Mouse (Mus musculus) spleen, embryonic (tissue): ENCODE results near the gene Ap2b1.
"Not testable (repeated sequence)": the region's sequence is repeated elsewhere in the genome, so short reads cannot be mapped to it uniquely, and the experiment has no call there.

Experiments
- CTCF ChIA-PET: fragments of 350-600 bp; sonication (Branson Sonifier 250); formaldehyde crosslinking; loops from one replicate; lab custom pipeline; 2022; lab: Charles Lee

Gene Ap2b1

GRCm38 (mm10) chr11:83299724-83300123 lies 900 bp downstream of the Ap2b1 start:
- CTCF ChIA-PET, result no interaction called here

- CTCF ChIA-PET, result interaction anchor here (1.1 kb wide), 1 partner anchor 8 kb away, joined by 3 read pairs; no protein-coding TSS in a partner anchor
Measured at GRCm38 (mm10) chr11:83301431-83301831, 2.6 kb downstream of the Ap2b1 start.

- CTCF ChIA-PET, result interaction anchor here (1.1 kb wide), 1 partner anchor 9 kb away, joined by 3 read pairs; no protein-coding TSS in a partner anchor
Measured at GRCm38 (mm10) chr11:83302124-83302523, 3.3 kb downstream of the Ap2b1 start.

DNA sequence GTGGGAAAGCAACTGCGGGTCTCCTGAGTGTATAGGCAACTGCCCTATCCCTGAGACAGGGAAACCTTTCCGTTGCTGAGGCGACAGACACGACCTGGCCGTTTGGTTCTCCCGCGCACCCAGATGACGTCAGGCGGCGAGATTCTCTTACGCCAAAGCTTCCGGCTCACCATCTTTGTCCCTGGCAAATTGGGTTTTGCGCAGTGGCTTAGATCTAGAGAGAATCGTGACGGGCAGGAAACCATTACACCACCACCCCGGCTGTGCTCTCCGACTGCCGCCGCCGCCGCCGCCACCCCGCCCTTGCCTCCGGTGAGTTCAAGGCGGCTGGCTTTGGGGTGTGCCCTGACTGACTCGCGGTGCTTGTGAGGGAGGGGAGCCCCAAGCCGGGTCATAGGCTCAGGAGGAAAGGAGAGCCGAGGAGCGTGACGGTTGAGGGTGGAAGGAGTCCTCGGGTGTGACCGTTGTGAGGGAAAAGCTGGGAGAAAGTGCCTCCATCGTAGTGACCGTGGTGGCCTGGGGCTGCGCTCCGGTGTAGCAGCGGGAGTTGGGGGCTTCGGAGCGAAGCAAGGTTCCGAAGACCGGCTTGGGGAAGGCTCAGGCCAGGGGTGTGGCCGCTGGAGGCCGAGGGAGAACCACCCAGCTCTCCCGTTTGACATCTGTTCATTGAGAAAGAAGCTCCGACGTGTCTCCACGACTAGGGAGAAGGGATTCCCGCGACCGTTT lies 3.9 kb downstream of the Ap2b1 start, which contains the start of gene Pex12:
TSS of gene Pex12 (minus strand) at position 61 of the 726 bp plus-strand sequence.
- CTCF ChIA-PET, result interaction anchor here (0.6 to 1.1 kb wide), 2 partner anchors 9 to 397 kb away, joined by 3 read pairs; no protein-coding TSS in a partner anchor

DNA sequence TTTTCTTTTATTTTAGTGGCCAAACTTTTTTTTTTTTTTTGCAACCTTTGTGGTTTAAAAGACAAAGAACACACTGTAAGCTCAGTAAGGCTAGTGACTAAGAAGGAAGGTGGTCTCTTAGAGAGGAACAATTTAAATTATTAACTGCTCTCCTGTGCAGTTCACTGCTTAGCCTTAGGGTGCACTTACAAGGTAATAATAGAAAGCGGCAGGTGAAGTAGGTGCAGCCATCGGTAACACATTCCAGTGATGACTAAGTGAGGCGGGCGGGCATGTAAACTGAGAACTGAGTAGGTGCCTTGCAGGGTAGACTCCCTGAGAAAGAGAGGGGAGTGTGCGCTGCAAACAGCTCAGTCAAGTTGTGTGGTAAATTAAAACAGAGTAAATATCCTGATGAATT lies 4.9 kb downstream of the Ap2b1 start:
- CTCF ChIA-PET, result no interaction called here

DNA sequence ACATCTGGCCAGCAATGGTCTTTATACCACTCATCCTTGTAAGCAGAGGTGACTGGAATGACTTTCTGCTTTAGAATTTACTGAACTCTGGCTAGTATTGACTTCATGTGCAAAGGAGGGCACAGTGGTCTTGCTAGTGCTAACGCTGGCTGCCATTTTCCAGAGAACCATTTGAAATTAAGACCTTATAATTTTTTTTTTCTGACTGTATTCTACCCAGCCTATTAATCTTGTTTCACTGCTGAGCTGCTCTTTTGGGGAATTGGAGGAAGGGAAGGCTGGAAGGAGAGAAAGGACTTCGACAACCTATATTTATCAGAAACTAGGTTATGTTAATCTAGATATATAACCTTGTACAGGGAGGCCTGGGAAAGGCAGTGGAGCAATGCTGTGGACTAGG lies 5.7 kb downstream of the Ap2b1 start:
- CTCF ChIA-PET, result no interaction called here

DNA sequence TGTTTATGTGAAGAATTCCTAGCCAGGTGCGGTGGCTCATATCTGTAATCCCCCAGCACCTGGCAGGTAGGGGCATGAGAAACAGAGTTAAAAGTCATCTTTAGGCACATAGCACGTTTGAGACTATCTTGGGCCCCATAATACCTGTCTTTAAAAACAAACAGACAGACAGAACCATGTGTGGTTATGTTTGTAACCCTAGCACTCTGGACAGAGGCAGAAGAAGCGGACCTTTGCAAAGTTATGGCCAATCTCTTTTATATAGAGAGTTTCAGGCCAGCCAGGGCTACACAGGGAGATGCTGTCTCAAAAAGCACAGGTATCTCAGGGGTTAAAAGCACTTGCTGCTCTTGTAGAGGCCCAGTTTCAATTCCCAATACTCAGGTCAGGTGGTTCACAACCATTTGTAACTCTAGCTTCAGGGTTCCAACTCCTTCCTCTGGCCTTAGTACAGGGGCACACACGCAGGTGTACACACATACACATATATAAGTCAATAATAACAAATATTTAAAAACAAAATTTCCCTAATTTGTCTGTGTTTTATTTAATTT lies 8.0 kb downstream of the Ap2b1 start:
- CTCF ChIA-PET, result no interaction called here

DNA sequence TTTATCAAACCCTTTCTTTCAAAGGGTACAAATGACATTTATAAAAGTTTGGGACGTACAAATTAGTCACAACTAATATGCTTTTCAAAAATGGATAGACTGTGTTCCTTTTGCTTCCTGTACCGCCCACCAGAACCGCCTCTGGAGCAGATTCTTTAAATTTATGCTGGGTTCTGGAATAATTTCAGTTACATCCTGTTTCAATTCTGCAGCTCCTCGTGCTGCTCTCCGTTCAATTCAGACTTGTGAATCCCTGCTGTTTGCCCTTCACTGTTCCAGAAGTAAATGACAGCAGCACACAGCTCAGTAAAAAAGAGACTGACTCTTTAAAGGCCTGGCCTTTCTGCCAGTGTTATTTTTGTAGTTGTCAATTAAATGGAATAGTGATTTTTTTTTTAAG lies 13.6 kb downstream of the Ap2b1 start:
- CTCF ChIA-PET, result no interaction called here

- CTCF ChIA-PET, result no interaction called here
Measured at GRCm38 (mm10) chr11:83319048-83319447, 20.2 kb downstream of the Ap2b1 start.

DNA sequence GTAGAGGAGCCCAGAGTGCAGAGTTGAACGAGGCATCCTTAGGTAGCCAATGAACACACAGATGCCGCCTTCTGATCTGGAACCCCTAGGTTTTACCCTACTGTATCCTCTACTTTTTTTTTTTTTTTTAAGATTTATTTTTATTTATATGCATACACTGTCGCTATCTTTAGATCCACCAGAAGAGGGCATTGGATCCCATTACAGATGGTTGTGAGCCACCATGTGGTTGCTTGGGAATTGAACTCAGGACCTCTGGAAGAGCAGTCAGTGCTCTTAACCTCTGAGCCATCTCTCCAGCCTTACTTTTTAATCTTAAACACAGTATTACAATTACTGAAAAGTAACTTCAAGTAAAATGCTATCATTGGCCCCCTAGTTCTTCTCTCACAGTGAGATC lies 27.9 kb downstream of the Ap2b1 start:
- CTCF ChIA-PET, result not testable (repeated sequence)

DNA sequence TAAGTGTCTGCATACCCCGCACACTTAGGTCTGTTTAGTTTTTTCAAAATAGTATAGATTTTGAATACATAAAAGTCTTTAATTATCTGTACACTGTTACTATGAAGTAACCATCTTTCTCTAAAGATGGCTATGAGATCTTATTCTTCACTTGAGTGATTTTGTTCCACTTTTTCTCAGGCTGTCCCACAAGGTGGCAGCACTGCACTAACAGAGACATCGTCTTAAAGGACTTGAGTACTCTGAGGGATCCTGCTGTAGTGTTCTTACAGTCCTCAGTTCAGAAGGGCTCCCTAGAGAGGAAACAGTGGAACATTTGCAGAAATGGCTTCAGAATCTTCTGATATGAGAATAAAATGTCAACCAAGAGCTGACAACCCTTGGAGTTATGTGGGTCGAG lies 28.6 kb downstream of the Ap2b1 start:
- CTCF ChIA-PET, result no interaction called here

DNA sequence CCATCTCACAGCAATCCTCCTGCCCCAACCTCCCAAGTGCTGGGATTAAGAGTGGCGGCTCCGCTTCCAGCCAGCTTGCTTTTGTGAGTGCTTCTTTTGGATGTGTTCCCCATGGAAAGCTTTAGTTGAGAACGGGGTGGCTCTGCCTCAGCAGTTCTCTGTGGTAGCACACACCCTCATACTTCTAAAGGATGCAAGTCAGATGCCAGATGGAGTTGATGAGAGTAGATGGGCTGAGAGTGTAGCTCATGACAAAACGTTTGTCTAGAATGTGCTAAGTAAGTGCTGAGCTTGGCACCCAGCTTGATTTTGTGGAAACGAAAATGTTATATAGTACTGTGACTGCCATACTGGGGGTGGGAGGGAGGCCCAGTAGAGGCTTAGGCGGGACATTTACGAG lies 37.0 kb downstream of the Ap2b1 start:
- CTCF ChIA-PET, result no interaction called here

DNA sequence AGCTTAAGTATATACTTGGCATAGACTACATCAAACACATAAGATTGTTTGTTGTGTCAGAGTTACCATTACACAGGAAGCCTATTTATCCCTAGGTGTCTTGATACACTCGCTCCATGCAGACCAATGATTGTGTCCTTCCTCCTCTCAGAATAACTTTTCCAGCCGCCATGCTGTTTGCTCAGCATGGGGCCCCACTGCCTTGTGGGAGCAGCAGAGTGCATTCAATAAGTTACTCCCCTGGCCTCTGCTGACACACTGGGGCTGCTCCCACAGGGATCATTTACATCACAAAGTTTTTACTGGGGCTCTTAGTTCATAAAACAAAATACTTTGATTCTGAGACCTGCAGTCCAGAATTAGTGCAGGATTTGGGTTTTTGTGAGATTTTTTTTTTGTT lies 40.9 kb downstream of the Ap2b1 start:
- CTCF ChIA-PET, result no interaction called here

DNA sequence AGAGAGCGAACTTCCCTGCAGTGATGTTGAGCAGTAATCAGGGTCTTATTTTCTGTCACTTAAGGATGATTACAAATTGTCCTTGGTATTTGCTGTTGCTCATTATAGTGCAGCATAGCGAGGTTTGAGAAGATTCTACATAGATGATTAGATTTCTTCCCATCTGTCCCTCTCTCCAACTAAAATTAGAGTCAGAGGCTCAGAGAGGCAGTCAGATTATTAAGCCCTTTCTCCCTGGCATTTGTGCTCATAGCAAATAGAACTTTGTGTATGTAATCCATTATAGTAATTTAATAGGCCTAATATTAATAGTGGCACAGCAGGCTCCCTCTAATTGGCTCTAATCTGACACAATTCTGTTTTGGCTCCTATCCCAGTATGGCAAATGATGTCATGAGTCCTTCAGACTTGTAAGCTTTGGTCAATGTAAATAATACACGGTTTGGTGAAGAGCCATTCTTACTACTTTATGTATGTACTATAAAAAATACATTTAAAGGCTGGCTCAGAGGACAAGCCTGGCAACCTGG lies 43.0 kb downstream of the Ap2b1 start:
- CTCF ChIA-PET, result no interaction called here

DNA sequence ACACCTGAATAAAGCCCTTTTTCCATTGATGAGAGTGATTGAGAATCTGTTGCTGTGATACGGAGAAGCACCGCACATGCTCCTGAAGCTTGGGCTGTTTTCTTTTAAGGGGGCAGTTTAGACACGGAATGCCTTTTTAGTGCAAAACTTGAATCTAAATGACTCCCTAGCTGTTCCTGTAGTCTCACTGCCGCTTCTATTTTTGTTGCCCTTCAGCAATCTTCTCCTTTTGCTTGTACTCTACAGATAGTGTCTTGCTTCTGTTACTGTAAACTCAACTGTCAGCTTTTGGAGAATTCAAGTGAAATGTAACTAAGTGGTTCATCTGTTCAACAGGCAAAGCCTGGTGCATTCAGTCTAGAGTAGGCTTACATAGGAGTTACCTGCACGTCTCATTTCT lies 56.6 kb downstream of the Ap2b1 start:
- CTCF ChIA-PET, result no interaction called here

GRCm38 (mm10) chr11:83357421-83357820 lies 58.6 kb downstream of the Ap2b1 start:
- CTCF ChIA-PET, result interaction anchor here (0.6 kb wide), 1 partner anchor 571 kb away, joined by 3 read pairs; no protein-coding TSS in a partner anchor

DNA sequence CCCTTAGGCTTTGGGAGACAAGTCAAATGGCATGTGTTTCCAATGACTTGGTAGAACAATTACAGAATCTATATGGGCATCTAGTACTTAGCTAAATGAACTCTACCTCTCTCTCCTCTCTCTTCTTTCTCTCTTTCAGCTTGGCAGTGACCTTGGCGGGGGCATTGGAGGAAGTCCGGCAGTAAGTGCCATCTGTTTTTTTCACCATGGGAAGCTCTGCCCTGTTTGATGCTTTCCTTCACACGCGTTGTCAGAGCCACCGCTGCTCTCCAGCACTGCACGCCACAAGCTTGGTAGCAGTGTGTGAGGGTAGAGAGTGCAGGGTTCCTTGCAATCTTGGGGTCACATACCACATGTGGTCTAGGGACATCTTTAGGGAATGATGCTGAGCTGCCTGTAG lies 65.8 kb downstream of the Ap2b1 start:
- CTCF ChIA-PET, result no interaction called here

GRCm38 (mm10) chr11:83371267-83371666 lies 72.4 kb downstream of the Ap2b1 start:
- CTCF ChIA-PET, result no interaction called here

DNA sequence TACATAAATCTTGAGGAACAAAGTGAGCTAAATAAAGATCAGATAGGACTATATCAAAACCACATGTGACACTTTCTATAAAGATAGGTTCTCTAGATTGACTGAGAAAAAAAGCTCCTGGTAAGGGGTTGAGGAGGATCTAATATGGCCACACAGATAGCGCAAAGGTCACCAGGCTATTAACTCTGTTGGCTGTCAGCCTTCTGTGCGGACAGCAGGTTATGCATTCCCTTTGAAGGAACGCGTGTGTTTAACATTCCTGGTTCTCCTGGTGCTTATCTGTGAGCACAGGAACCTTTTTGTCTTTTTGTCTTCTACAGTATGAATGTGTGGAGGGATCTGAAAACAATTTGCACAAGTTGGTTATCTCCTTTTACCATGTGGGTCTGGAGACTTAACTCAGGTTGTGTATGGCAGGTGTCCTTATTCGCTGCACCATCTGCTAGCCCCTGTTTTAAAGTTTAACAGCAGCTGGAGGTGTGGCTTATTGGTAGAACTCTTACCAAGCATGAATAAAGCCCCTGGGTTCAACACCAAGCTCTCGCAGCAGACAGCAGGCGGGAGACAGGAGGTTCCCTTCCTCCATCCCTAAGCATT lies 81.0 kb downstream of the Ap2b1 start:
- CTCF ChIA-PET, result no interaction called here

DNA sequence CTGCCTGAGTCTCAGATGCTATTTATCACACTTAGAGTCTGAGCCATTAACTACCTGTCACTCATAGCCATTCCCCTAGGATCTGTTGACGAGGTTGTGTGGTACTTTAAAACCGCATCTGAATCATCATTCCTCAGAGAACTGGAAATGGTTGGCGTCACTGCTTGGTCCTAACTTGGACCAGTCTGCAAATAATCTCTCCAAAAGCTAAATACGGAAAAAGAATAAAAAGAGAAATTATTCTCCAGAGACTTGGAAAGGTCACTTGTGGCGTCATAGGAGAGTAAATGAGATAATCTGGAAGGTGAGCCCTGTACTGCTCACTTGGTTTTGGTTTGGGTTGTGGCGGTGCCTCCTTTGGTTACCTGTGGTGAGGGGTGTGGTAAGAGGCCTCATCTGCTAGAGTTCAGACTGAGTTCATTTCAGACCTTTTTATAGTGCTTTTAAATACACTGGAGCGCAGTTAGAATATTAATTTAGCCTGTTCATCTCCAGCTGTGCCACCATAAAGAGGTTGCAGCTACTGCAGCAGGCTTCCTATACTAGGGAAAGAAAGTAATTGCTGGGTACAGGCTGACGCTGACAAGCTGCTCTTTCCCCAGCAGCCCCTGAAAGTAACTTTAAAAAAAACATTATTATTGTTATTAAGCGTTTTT lies 84.2 kb downstream of the Ap2b1 start:
- CTCF ChIA-PET, result no interaction called here

DNA sequence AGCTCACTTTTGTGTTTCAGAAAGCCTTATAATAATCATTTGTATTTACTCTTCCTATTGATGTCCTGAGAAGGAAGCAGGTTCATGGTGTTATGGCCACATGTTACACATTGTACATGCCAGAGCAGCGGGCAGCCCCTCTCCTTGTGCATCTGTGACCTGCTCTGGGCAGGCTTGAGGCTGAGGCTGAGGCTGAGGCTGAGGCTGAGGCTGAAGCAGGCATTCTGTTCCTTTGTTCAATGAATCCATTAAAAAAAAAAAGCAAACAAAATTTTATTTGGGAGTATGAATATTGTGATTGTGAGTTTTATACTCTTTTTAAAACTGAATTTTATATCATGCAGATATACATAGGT lies 84.7 kb downstream of the Ap2b1 start:
- CTCF ChIA-PET, result no interaction called here

DNA sequence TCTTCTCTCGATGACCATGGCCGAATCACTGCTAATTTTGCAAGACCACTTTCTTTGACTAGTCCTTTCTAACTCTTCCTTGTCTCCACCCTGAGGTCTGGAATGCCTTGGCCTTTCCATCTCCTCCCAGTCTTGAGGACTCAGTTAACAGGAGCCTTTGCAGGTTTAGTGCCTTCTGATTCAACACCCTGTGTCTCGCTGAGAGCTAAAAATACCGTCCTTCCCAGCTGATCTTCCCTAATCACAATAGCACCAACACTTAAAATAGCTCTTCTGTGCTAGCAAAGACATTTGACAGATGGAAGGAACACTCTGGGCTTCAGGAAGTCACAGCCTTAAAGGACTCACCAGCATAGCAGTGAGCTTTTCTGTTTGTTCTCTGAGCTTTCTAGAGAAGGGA lies 94.2 kb downstream of the Ap2b1 start:
- CTCF ChIA-PET, result no interaction called here
